Mouse (Mus musculus) midbrain, embryonic 16.5 days (tissue): ENCODE results near the gene Sept8. TPM values are rescaled to one million over a fixed set of nuclear protein-coding genes. Genes with fewer than 3 reads are reported as not detected.

Experiments
- ATAC-seq: fragments of 200-750 bp; cut with Nextera tagmentation; 2 replicates; pipeline ENCODE4 v1.8.0; 2017; ENCODE audit warnings: moderate TSS enrichment
- H3K27ac ChIP-seq: fragments of 300-500 bp; sonication (generic); 2 replicates; pipeline ENCODE4 v1.5.1; 2014; ENCODE audit warnings: mild to moderate bottlenecking, low read length, mixed read lengths
- H3K27me3 ChIP-seq: fragments of 300-500 bp; sonication (generic); 2 replicates; pipeline ENCODE4 v1.6.1; 2014; ENCODE audit warnings: low read depth, low read length, mixed read lengths; ENCODE audit not compliant: control insufficient read depth, insufficient read depth
- H3K36me3 ChIP-seq: fragments of 300-500 bp; sonication (generic); 2 replicates; pipeline ENCODE4 v1.6.1; 2014; ENCODE audit warnings: mild to moderate bottlenecking, low read length, moderate library complexity, mixed read lengths; ENCODE audit not compliant: control insufficient read depth, insufficient read depth
- H3K4me1 ChIP-seq: fragments of 300-500 bp; sonication (generic); 2 replicates; pipeline ENCODE4 v1.6.1; 2014; ENCODE audit warnings: mild to moderate bottlenecking, low read length, mixed read lengths; ENCODE audit not compliant: control insufficient read depth, insufficient read depth
- H3K4me2 ChIP-seq: fragments of 300-500 bp; sonication (generic); 2 replicates; pipeline ENCODE4 v1.6.1; 2014; ENCODE audit warnings: mild to moderate bottlenecking, low read length, mixed read lengths
- H3K4me3 ChIP-seq: fragments of 300-500 bp; sonication (generic); 2 replicates; pipeline ENCODE4 v1.5.1; 2014; ENCODE audit warnings: low read depth, mild to moderate bottlenecking, low read length, moderate library complexity, mixed read lengths
- H3K9ac ChIP-seq: fragments of 300-500 bp; sonication (generic); 2 replicates; pipeline ENCODE4 v1.6.1; 2014; ENCODE audit warnings: low read depth, low read length, mixed read lengths
- H3K9me3 ChIP-seq: fragments of 300-500 bp; sonication (generic); replicated peaks from 2 replicates; pipeline ENCODE4 v1.6.1; 2014; ENCODE audit warnings: mild to moderate bottlenecking, low read length, mixed read lengths; ENCODE audit not compliant: control insufficient read depth, poor library complexity, severe bottlenecking
- WGBS: fragments of 180-500 bp; shearing (Covaris S2); extraction: QIAGEN DNeasy Blood & Tissue Kit; methylation state at CpG from one replicate; pipeline ENCODE4 v1.1.7; 2014; 5-methylcytosine and 5-hydroxymethylcytosine counted together
- polyA plus RNA-seq: library from polyadenylated mRNA; unstranded; fragments of >200 nt; fragmentation: Nextera tagmentation; extraction: Ambion mirVana; gene quantifications from 2 replicates; pipeline ENCODE4 v1.2.1, GENCODE M21; 2015

Sept8 gene
- polyA plus RNA-seq, 1 experiment from 2014 or later, result 20.7 TPM

GRCm38 (mm10) chr11:53529253-53529557 is 10.1 kb downstream of the Sept8 start:
- no peak for ATAC-seq
- H3K4me1 ChIP-seq, result 0 out of 2 replicates have a peak, but pooled peaks cover 5% of the 10 kb centered on the region
- H3K4me3 ChIP-seq, result no peak overlapping the region
- peaks cover 9% of the 10 kb centered on the region for H3K36me3 ChIP-seq
- no peak overlapping the region for H3K27ac ChIP-seq
- no peaks in the 10 kb centered on the region for H3K9me3 ChIP-seq
- 56% methylated on average over 6 of the region's 6 CpGs for WGBS
- no peak overlapping the region for H3K9ac ChIP-seq
- no peaks in the 10 kb centered on the region for H3K27me3 ChIP-seq
- no peak overlapping the region for H3K4me2 ChIP-seq

GRCm38 (mm10) chr11:53530001-53530400 is 10.9 kb downstream of the Sept8 start:
- no peak overlapping the region for H3K4me2 ChIP-seq
- 83% methylated on average over 9 of the region's 9 CpGs for WGBS
- H3K9me3 ChIP-seq, result no peaks in the 10 kb centered on the region
- H3K4me1 ChIP-seq, result 0 out of 2 replicates have a peak, but pooled peaks cover 5% of the 10 kb centered on the region
- H3K27me3 ChIP-seq, result no peaks in the 10 kb centered on the region
- H3K27ac ChIP-seq, result no peak overlapping the region
- ATAC-seq, result no peak
- H3K4me3 ChIP-seq, result no peak overlapping the region
- peaks cover 15% of the 10 kb centered on the region for H3K36me3 ChIP-seq
- no peak overlapping the region for H3K9ac ChIP-seq

- no peak overlapping the region for H3K9ac ChIP-seq
- peaks cover 30% of the 10 kb centered on the region for H3K36me3 ChIP-seq
- WGBS, result 93% methylated on average over 10 of the region's 10 CpGs
- no peaks in the 10 kb centered on the region for H3K27me3 ChIP-seq
- 0 out of 2 replicates have a peak, but pooled peaks cover 5% of the 10 kb centered on the region for H3K4me1 ChIP-seq
- no peaks in the 10 kb centered on the region for H3K9me3 ChIP-seq
- ATAC-seq, result no peak
- H3K27ac ChIP-seq, result no peak overlapping the region
- no peak overlapping the region for H3K4me3 ChIP-seq
- no peak overlapping the region for H3K4me2 ChIP-seq
These were observed 12.6 kb downstream of the Sept8 start for GRCm38 (mm10) chr11:53531578-53532230.

GRCm38 (mm10) chr11:53532231-53532620 is 13.2 kb downstream of the Sept8 start:
- Histone ChIP-seq H3K4me1 (0 out of 2 replicates have a peak, but pooled peaks cover 5% of the 10 kb centered on the region), H3K4me2 (no peak overlapping the region), H3K9me3 (no peaks in the 10 kb centered on the region), H3K4me3 (no peak overlapping the region), H3K36me3 (peaks cover 35% of the 10 kb centered on the region), H3K9ac (no peak overlapping the region), H3K27me3 (no peaks in the 10 kb centered on the region), H3K27ac (no peak overlapping the region)
- WGBS, result 89% methylated on average over 1 of the region's 1 CpGs
- ATAC-seq, result no peak

- ATAC-seq, result no peak
- Histone ChIP-seq H3K9me3 (no peaks in the 10 kb centered on the region), H3K27me3 (no peaks in the 10 kb centered on the region), H3K9ac (no peak overlapping the region), H3K4me1 (no peaks in the 10 kb centered on the region), H3K36me3 (peaks cover 49% of the 10 kb centered on the region), H3K4me2 (no peak overlapping the region), H3K27ac (no peak overlapping the region), H3K4me3 (no peak overlapping the region)
- WGBS, result 54% methylated on average over 15 of the region's 15 CpGs
These were observed 20.0 kb downstream of the Sept8 start for GRCm38 (mm10) chr11:53539002-53539491.

GRCm38 (mm10) chr11:53540394-53540793 is 21.3 kb downstream of the Sept8 start:
- H3K9me3 ChIP-seq, result no peaks in the 10 kb centered on the region
- 90% methylated on average over 3 of the region's 3 CpGs for WGBS
- no peak overlapping the region for H3K4me3 ChIP-seq
- no peak for ATAC-seq
- no peak overlapping the region for H3K4me2 ChIP-seq
- no peak overlapping the region for H3K27ac ChIP-seq
- no peaks in the 10 kb centered on the region for H3K27me3 ChIP-seq
- H3K4me1 ChIP-seq, result no peaks in the 10 kb centered on the region
- H3K9ac ChIP-seq, result no peak overlapping the region
- peaks cover 39% of the 10 kb centered on the region for H3K36me3 ChIP-seq

- no peak overlapping the region for H3K27ac ChIP-seq
- H3K4me2 ChIP-seq, result no peak overlapping the region
- no peaks in the 10 kb centered on the region for H3K9me3 ChIP-seq
- H3K4me1 ChIP-seq, result no peaks in the 10 kb centered on the region
- H3K36me3 ChIP-seq, result peaks cover 31% of the 10 kb centered on the region
- no peaks in the 10 kb centered on the region for H3K27me3 ChIP-seq
- no peak overlapping the region for H3K9ac ChIP-seq
- no peak for ATAC-seq
- no peak overlapping the region for H3K4me3 ChIP-seq
- WGBS, result 80% methylated on average over 11 of the region's 11 CpGs
These were observed 22.2 kb downstream of the Sept8 start for GRCm38 (mm10) chr11:53541222-53541621.

- Histone ChIP-seq H3K36me3 (peaks cover 16% of the 10 kb centered on the region), H3K27me3 (no peaks in the 10 kb centered on the region), H3K9ac (no peak overlapping the region), H3K9me3 (no peaks in the 10 kb centered on the region), H3K4me3 (no peak overlapping the region), H3K4me2 (no peak overlapping the region), H3K27ac (no peak overlapping the region), H3K4me1 (no peaks in the 10 kb centered on the region)
- ATAC-seq, result no peak
- WGBS, result 76% methylated on average over 7 of the region's 7 CpGs
These were observed 24.0 kb downstream of the Sept8 start for GRCm38 (mm10) chr11:53543021-53543420.

- no peak overlapping the region for H3K27ac ChIP-seq
- 0 out of 2 replicates have a peak, but pooled peaks cover 5% of the 10 kb centered on the region for H3K36me3 ChIP-seq
- H3K9me3 ChIP-seq, result no peaks in the 10 kb centered on the region
- WGBS, result 53% methylated on average over 6 of the region's 6 CpGs
- no peak overlapping the region for H3K4me2 ChIP-seq
- no peak overlapping the region for H3K4me3 ChIP-seq
- no peak for ATAC-seq
- no peak overlapping the region for H3K9ac ChIP-seq
- H3K4me1 ChIP-seq, result no peaks in the 10 kb centered on the region
- no peaks in the 10 kb centered on the region for H3K27me3 ChIP-seq
These were observed 27.2 kb downstream of the Sept8 start for GRCm38 (mm10) chr11:53546271-53546670.
